In the genomic region with DNA sequence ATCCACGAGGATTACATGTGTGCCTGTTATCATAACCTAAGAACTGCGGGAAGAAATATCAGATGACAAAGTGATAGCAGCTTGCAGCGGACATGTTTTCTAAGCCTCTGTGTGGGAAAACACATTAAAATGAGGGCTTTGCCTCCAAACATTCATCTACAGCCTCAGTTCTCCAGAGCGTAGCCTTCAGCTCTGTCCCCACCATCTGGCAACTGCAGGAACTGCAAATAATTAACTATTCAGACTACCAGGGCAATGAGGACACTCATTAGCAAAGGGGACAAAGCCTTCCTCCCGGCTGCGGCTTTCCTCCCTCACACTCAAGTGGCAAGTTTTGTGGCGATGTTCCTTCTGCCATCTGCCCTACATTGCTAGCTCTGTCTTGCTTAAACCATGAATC, we compare ENCODE assay signal across 9 mouse cellular contexts. TPM values are rescaled to one million over a fixed set of nuclear protein-coding genes. Genes with fewer than 3 reads are reported as not detected.
A peak's percentile ranks its signal among the peaks of the same experiment; 100 is the strongest.
DNase-seq lines count a peak whose midpoint lies in the region; ATAC-seq lines count a peak whose summit lies in the region.
"Had no signal": no experiment of that assay in that cellular context is flagged by ENCODE, and none has a peak within 500 bp of the region (broad histone marks: within the 10 kb centered on the region; RNA-seq: fewer than 3 reads in every experiment).

No protein-coding gene starts in this region.

- peak; percentile 51 for DNase-seq in CD4-positive, CD25-positive, alpha-beta regulatory T cell, adult 2 months (ENCODE audit: low read depth, low spot score)
- DNase-seq in adrenal gland, postnatal 14 days: peak; percentile 56
- peak; percentile 79 for DNase-seq in embryo, embryonic 9.5 days (ENCODE audit: extremely low spot score)
- peak; percentile 11 to 30 for DNase-seq in heart, postnatal 36 days
- peak; percentile 80 for DNase-seq in layer of hippocampus, adult 11-12 months (ENCODE audit: low spot score)
- peak; percentile 75 for DNase-seq in lung, postnatal 10 days
- DNase-seq in retina, postnatal 1 day: peak; percentile 91

- no peak for ATAC-seq in CD4-positive, CD25-positive, alpha-beta regulatory T cell, adult 4 months

- intact Hi-C loops in heart, postnatal 36 days (cut with DNase I): no loop called here

RNA-seq across cellular contexts. Expression of a gene that starts 33.9 kb away (rescaled TPM):
- not detected for polyA plus RNA-seq in CD4-positive, CD25-positive, alpha-beta regulatory T cell, adult 4 months (2017; shearing (Covaris generic))
- not detected in 2 replicates for total RNA-seq in adrenal gland, postnatal 14 days (2021)
- total RNA-seq in heart, postnatal 36 days (2021): not detected
- polyA plus RNA-seq: macrophage had no signal

Comparison
In these comparisons a context has a peak if more than half of its experiments do, and no peak if none do; other contexts are left out.
1. DNase-seq: peak in every context shown above with its lines; median percentile 91 in retina, postnatal 1 day; 80 in layer of hippocampus, adult 11-12 months; 79 in embryo, embryonic 9.5 days; 75 in lung, postnatal 10 days; 56 in adrenal gland, postnatal 14 days; 51 in CD4-positive, CD25-positive, alpha-beta regulatory T cell, adult 2 months; 20 in heart, postnatal 36 days.